Mouse (Mus musculus) regulatory T cell (primary cell): Measurements from ENCODE around the gene Traf5.

ENCODE experiments used
- in situ Hi-C: fragments of 300-600 bp; cut with MboI, MseI; formaldehyde crosslinking; loops from one replicate; pipeline ENCODE4 v1.15.1; 2025; ENCODE audit warnings: high pct_unique_total_duplicates

The Traf5 gene

DNA sequence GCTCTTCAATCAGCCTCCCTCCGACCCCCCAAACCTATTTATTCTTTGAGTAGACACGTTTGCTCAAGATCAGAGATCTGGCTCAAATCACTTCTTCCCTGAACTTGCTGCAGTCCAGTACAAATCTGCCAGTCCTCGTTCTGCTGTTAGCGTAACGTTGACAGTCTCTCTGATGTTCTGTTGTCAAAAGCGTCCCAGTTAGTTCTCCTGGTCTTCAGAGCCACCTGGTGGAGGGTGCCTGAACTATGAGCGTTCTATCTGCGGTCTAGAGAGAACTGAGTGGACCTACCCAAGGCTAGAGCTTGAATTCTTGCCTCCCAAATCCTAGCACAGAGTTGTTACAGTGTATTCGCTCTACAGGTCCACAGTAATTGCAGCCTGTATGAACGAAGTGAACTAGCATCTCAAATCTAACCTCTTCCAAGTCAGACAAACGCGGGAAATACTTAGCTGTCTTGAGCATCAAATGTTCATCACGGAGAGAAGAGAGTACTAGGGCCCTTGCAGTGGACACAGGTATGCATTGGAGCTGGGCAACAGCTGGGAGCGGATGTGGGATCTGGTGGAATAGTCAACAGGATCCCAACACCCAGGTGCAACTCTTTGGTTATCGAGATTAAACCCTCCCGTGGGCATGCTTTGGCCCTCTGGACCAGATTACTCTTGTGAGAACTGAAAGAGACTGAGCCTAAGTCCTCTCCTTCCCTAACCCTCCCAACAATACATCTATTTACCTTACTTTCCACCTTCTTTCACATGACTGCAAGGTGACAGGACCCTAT, 711 bp upstream of the Traf5 start:
- in situ Hi-C loops: loop anchor here (5.0 kb wide), 1 partner anchor 126 kb away; no protein-coding TSS in a partner anchor

DNA sequence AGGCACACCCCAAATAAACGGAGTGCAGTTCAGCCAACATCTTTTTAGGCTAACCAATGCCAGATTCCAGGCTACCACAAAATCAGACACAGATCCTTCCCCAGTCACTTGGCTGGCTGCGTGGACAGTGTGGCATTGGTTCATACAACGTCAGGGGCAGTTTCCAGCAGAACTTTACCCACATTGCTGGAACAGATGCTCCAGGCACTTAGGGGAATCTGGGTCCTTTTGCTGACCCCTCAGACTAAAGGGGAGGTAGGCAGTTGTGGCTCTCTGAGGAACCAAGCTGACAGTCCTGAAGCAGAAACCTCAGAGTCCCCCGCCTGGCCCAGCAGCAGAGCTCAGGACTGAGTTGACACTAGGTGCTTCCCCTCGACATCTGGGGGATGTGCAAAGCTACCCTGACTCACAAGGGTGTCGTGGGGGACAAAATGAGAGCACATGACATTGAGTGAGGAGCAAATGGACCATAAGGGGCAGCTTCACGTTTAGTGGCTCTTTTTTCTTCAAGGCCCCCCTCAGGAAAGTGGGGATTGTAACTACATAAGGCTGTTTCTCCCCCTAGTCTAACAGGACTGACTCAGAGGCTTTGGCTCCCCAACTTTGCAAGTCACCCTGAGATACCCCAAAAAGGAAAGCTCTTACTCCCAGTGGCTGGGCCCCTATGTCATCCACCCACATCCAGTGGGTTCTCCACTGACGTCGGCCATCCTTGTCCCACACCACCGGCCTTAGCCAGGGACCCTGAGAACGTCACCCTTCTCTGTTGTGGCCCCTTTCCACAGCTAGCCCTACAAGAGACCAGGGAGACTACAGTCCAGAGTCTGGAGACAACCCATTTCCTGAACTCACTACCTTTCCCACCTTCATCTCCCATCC, 1.4 kb downstream of the Traf5 start:
- in situ Hi-C loops: loop anchor here (5.0 kb wide), 1 partner anchor 124 kb away; no protein-coding TSS in a partner anchor

DNA sequence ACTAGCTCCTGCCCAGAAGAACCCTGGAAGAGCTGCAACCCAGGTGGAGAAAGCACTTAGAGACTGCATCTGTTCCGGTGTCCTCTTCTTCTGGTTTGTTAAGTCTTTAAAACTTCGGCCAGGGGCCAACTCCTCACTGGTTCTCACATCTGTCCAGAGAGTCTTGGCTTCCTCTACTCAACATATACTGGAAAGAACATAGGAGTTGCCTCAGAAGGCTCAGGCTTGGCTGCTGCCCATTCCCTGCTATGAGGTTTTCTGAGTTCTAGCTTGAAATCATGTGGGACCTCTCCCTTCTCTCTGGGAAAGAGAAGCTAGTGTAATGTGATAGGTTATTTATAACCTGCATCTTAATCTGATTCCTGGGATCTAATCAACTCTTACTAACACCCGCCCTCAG, 2.1 kb downstream of the Traf5 start:
- in situ Hi-C loops: loop anchor here (5.0 kb wide), 1 partner anchor 123 kb away; no protein-coding TSS in a partner anchor

DNA sequence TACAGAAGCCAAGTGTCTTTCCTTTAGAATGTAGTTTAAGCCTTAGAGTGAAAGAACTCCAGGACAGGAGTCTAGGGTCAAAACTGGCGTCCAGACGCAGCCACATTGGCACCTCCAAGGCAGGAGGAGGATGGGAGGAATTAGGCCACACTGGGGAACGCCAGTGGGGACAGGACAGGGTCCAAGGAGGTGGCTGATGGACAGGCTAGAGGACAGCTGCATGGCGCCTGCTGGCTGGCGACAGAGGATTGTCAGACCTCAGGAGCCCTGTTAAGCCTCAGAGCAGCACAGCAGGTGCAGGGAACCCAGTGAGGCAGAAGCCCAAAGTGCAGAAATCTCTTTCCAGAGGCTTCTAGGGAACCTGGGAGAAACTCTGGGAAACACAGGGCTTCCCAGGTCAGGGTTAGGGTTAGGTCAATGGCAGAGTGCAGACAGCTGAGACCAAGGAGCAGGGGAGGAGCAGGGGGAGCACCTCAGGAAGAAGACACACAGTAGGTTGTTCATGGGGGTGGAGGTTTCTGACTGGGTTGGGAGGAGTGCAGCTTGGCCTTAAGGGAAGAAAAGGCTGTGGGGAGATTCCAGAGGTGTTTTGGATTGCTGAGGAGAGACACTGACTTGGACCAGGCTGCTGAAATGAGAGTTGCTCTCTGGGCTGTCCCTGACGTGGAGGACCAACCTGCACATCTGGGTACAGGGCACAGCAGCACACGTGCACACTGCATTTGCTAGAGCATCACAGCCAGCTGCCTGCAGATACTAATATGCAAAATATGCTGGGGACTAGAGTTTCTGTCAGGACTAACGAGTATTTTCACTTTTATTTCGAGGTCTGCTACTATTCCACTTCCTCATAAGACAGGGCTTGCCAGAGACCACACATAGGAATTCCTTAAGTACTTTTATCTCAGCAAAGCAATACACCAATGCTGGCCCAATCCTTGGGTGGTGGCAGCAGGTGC, 2.9 kb downstream of the Traf5 start:
- in situ Hi-C loops: loop anchor here (5.0 kb wide), 1 partner anchor 122 kb away; no protein-coding TSS in a partner anchor

DNA sequence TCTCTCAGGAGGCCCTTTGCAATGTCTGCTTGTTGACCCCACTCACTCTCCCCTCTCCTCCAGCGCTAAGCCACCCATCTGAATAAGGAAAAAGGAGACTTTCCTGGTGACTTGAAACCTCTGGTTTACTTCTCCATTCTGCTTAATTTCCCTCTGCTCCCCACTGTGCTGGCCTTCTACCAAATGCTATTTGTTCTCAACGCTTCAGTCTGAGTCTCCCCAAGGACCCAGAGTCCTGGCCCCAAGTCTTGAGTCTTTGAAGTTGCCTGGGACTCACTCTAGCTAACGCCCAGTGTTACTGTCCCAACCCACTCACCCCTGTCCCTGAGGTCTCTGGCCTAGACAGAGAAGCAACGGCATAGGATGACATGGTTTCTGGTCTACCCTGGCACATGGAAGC, 4.3 kb downstream of the Traf5 start:
- in situ Hi-C loops: no loop called here

DNA sequence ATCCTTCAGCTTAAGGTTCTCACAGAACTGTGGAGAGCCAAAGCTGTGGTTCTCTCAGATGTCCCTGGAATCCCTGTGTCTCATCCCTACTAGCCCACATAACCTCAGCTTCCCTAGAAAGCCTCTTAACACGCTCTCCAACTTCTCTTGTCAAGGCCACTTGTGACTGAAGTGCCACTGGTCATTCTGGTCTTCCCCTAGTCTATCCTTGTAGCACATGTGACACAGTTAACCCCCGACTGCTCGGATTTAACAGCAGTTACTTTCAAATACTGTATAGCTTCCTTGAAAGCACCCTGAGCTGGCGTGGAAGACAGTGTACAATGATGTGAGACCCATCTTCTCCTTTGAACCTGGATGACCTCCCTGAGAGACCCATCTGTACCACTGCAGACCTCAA, 5.3 kb downstream of the Traf5 start:
- in situ Hi-C loops: no loop called here

DNA sequence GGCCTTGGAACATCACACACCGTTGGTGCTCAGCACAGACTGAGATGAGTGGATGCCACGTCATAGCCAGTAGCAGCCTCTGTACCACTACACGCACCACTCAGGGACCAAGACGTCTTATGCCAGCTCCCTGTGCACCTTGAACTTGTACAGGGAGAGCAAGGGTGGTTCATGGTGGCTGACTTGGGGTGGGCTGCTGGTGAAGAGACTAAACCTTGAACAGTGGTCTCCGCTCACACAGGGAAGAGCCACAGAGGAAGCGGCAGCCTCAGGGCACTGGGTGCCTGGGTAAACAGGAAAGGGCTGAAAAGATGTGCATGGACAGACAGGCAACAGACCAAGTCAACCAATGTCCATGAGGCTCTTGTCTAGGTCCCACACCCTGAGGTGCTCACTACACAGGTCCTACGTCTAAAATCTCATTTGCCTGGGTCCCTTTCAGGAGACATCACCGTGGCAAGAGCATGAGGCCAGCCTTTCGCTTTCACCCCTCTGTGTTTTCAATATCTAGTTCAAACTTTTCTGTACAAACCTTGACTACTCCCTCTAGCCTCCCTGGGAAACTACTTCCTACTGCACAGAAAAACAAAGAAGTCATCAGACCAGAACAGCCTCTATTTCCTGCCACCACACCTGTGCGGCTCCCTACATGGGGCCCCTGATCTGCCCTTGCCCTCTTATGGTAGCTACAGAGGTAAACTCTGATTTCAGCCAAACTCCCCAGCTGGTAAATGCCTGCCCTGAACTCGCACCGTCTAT, 5.9 kb downstream of the Traf5 start:
- in situ Hi-C loops: no loop called here

DNA sequence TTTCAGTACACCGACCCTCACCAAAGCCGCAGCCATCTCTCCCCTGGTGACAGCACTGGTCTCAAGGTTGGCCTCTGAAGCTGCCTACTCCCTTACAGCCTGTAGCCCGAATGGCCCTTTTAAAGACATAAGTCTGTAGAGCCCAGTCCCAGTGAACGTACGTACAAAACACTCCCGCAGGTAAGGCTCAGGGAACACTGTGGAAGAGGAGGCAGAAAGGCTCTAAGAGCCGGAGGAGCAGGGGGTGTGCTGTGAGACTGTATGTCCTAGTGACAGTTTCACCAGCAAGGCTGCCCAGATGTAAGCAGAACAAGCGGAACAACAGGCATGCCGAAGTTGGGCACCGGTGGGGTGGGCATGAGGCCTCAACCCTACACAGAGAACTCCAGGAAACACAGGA, 7.1 kb downstream of the Traf5 start:
- in situ Hi-C loops: no loop called here

DNA sequence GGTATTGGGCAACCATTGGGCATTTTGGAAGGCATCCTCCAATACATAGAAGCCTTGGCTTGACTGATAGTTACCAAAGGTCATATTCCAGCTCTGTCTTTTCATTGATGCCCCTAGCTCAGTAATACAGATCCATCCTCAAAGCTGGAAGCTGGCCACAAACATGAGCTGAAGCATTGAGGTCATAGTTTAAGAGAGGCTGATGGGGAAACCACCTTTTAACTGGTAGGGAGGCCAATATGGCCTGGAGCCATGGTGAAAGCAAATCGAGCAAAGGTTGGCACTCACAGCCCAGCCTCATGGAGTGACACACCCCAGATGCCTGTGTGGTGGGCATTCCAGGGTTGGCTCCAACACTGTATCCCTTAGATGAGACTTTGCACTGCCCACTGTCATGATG, 9.7 kb downstream of the Traf5 start:
- in situ Hi-C loops: no loop called here

DNA sequence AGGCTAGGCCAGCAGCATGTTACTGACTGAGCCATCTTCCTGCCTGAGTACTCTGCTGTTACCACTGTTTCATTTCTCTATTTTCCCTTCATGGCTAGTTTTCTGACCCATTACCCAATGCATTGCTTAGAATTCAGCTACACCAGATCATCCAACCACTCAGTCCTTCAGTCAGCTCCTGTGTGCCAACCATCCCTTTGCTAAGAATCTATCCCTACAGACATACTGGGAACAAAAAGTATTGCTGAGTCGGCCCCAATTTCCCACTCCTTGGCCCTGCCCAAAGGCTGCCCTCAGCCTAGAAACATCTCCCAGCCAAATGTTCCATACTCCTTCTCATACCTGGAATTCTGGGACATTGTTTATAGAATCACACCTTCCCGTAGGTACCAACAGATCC, 11.2 kb downstream of the Traf5 start:
- in situ Hi-C loops: no loop called here

DNA sequence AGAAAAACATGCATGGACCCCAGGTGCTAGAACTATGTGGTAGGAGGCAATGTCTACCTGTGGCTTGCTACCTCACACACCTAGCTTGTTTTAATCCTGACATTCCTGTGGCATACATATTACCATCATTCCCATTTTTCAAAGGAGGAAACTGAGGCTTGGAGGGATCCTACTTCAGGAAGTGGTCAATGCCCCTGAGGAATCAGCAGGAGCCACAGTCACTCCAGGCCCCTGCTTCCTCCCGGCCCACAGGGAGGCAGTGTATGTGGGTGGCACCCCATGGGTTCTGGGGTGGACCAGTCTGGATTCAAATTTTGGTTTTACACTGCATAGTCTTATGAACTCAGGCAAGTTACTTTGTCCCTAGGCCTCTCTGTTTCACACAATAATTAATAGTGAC, 13.2 kb downstream of the Traf5 start:
- in situ Hi-C loops: no loop called here

DNA sequence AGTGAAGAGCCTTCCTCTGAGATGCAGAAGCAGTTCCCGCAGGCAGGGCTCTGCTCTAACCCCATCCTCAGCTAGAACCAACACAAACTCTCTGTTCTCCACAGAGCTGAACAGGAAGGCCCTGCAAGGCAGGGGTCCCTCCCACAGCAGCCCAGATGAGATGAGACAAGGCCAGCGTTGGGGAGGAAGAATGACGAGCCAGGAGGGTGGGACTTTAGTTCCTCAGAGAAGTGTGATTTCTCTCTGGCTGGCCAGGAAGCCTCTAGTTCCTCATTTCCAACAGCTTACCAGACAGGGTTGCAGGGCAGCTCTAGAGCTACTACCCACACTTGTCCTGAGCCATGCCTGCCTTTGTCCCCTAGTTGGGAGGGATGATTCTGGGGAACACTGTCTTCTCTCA, 14.0 kb downstream of the Traf5 start:
- in situ Hi-C loops: no loop called here

DNA sequence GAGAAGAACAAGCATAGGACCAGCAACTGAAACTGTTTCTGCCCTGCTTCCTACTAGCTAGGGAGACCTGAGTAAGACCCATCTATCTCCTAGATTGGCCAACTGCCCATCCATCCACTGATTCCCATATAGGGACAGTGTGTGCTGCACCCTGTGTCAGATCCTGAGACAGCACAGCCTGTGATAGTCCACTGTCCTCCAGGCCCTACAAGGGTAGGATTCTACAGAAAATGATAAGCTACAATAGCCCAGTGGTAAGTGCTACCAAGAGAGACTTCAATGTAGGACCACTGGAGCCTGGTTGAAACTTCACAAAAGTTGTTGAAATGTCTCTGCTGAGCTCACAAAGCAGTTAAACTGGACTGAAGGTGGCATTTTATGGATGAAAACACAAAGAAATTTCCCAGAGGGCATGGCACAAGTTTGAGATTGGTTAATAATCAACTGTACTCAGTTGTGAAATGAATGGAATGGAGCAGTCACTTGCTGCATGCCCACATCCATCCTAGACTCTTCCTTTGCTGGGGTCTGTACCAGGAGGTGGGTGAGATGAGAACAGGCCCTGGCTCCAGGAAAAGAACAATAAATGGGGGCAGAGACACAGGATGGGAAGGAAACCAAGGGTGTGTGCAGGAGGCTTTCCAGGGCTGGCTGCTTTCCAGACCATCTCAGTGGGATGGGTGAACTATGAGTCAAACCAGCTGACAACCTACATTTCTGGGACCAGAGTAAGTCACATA, 15.4 kb downstream of the Traf5 start:
- in situ Hi-C loops: no loop called here

DNA sequence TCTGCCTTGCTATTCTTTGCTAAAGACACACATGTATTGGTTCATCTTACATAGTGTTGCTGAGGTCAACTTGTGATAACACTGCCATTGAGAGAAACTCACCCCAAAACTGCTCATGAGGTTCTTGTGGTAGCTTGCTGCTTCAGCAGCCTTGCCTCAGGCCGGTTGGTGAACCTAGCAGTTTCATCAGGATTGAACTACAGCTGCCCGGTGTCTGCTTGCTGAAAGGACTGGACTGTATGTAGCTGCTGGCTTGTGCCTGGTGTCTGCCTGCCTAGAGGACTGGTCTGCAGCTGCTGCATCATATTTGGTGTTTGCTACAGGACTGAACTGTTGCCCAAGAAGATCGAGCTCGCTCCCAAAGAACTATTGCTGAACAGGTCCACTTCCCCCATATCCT, 16.3 kb downstream of the Traf5 start:
- in situ Hi-C loops: no loop called here

DNA sequence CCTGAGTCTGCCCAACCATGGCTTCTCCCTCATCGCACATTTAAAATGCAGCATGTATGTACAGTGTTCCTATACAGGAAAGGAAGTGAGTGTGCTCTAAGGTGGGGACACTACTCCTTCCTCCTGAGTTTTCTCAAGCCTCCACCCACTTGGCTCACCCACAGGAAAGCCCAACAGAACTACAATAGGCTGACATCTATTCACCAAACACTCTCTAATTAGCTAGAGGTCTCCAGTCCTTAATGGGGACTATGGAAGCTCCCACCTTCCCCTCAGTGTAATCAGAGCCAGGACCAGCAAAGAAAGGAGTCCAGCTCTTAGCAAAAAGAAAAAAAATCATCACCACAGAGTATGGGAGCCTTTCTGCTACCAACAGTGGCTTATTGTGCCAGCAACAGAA, 17.5 kb downstream of the Traf5 start:
- in situ Hi-C loops: no loop called here

DNA sequence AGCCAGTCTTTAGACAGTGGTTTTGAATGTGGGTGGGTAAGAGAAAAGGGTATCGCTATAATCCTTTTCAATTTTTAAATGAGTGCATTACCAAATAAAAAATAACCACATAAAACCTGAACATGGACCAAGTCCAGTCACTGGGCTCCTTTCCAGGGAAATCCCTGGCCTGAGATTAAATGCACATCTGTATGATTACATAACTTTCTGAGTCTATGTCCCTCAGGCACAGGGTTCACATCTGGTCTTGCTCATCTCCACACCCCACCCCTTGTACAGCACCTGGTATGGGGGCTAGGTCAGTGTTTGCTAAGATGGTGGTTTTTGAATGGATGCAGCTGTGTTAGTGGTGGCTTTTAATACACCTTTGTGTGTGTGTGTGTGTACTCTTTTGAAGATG, 19.9 kb downstream of the Traf5 start:
- in situ Hi-C loops: no loop called here

DNA sequence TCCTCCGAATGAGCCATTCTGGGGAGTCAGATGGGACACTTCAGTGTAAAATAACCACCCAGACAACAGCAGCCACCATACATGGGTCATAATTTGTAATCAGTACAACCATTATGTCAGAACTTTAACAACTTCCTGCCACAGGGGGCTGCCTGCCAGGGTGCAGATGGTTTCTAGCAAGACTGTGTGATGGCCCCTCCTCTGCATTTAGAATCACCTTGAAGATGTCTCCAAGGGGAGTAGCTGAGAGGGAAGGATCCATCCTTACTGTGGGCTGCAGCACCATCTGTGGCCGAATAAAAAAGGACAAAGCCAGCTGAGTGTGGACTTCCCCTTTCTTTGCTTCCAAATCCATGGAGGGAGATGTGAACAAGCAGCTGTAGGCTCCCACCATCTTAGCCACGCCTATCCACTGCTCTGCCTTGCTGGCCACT, 21.7 kb downstream of the Traf5 start:
- in situ Hi-C loops: no loop called here

DNA sequence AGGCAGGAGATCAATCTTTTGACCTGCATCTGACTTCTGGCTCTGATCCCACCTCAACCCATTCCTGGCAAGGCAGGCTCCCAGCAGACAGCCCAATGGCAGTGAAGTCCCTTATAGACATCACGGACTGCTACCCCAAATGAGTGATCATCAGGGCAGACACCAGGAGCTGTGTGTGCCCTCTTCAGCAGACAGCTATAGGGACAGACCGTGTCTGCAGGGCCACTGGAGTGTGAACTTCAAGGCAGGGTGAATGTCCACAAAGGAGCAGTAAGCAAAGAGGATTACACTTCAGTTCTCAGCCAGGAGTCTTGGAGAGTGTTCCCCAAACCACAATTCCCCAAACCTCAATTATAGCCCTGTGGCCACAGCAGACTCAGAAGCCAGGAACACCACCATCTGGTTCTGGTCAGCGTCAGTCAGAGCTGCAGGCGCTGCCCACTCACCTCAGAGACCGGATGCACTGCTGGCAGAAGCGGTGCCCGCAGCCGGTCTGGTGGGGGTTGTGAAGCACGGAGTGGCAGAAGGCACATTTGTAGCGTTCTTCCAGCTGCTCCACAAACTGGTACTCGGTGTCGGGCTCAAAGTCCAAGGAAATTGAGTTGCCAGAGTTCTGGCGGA, 22.3 kb downstream of the Traf5 start:
- in situ Hi-C loops: no loop called here

DNA sequence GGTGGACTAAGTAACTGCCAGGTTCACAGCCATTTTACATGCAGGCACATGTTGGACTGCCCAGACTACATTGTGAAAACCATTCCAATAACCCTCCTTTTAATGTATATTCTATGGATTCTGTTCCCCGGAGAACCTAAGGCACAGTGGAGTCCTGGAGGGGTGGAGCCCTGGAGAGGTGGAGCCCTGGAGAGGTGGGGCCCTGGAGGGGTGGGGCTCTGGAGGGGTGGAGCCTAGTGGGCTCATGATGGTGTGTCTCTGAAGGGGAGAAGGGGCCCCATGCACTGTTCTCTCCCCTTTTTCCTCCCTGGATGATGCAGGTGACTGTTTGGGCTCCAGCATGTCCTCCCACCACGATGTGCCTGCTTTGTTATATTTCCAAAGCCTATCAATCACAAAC, 24.2 kb downstream of the Traf5 start:
- in situ Hi-C loops: no loop called here

DNA sequence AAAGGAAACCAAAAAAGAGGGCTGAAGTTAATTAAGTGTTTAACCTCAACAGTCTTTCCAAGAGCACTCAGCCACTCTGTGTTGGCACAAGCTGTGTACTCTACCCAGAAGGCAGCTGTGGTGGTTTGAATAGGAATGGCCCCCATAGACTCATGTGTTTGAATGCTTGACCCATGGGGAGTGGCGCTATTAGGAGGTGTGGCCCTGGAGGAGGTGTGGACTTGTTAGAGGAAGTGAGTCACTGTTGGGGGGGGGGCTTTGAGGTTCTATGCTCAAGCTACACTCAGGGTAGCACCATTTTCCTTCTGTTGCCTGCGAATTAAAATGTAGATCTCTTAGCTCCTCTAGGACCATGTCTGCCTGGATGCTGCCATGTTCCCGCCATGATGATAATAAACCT, 25.4 kb downstream of the Traf5 start:
- in situ Hi-C loops: no loop called here
